Mouse (Mus musculus): ENCODE data around the gene Taok1. TPM values are rescaled to one million over a fixed set of nuclear protein-coding genes. Genes with fewer than 3 reads are reported as not detected.

Gene Taok1
- polyA plus RNA-seq, 1 experiment from 2014 or later = 14.8 TPM

DNA sequence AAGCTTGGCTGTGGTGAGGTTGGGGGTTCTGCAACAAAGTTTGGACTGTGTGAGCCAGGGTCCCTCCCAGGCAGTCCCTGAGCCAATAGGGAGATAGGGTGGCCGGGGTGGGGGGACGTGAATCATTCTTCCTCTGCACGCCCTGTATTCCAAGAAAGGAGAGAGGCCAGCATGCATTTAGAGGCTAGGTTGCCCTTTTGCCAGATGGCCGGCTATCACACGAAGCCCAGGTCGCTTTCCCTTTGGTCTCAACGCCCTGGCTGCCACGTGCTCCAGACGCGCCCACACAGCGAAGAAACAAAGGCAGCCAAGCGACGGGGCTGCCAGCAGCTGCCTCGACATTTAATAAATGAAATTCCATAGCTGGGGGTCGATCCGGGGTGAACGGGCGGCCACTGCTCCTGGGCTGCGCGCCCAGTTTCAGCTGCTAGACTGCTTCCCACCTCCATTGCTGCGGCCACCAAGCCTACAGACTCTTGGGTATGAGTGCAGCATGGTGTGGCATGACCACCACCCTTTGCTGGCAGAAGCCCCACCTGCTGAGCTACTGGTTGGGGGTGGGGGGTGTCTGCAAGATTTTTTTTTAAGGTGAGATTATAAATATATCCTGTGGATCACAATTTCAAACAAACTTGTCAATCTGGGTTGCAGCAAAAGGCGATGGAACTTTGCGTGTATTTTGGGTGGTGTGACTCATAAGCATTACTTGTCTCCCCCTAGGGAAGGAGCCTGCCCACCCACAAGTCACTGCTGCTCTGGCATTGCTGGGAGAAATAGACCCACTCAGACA is 115.9 kb downstream of the Taok1 start:
- H3K4me1 ChIP-seq = peaks cover 90% of the 10 kb centered on the region
- DNase-seq (ENCODE audit: extremely low spot score, low spot score) = peak; percentile 86

DNA sequence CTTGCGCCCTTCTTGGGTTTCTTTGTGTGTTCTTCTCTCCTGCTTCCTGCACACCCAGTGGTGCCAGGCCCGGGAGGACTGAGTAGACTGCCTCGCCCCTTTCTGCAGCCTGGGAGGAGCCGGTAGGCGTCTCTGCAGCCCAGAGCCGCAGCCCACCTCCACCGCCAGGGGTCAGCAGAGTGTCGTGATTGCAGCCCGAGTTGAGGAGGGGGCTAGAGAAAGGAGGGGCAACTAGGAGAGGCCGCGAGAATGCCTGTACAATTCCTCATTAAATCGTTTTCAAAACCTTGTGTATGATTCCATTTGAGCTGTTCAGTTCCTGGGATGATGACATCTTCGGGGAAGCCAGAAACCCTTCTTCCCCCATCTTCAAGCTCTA is 116.5 kb downstream of the Taok1 start:
- Histone ChIP-seq H3K4me3 (peak overlapping the region; percentile 95), H3K27ac (peak overlapping the region; percentile 95), H3K27me3 (ENCODE audit: poor library complexity, severe bottlenecking) (no peaks in the 10 kb centered on the region), H3K36me3 (replicated peaks) (peaks cover 10% of the 10 kb centered on the region; the same call in 1 of the 2 replicates), H3K4me1 (peaks cover 91% of the 10 kb centered on the region), H3K9me3 (no peaks in the 10 kb centered on the region)
- peak; percentile 97 for DNase-seq (ENCODE audit: extremely low spot score, low spot score)
- 1% methylated on average over 13 of the region's 13 CpGs for WGBS

More for the DNA sequence above, 115.9 kb downstream of the Taok1 start:
- Histone ChIP-seq H3K4me3 (peak overlapping the region; percentile 95), H3K27ac (peak overlapping the region; percentile 95), H3K9me3 (no peaks in the 10 kb centered on the region), H3K27me3 (ENCODE audit: poor library complexity, severe bottlenecking) (no peaks in the 10 kb centered on the region), H3K36me3 (replicated peaks) (peaks cover 9% of the 10 kb centered on the region; the same call in 1 of the 2 replicates)
- under 1% methylated on average over 23 of the region's 23 CpGs for WGBS

DNA sequence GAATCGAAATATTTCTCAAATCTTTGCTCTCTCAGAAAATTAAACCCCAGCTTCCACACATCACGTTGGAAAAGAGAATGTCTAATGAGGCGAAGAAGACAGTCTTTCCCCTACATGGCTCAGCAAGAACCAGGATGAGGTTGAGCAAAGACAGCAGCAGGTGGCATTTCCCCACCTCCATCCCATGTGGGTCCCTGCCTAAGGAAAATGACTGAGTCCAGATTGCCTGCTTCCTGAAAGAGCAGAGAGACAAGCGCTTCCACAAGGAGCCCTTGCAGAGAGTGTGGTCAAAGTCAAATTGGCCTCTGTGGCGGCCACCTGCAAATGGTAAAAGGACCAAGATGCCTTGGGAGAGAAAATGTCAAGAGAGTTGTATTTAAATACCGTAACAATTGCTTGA is 117.2 kb downstream of the Taok1 start:
- Histone ChIP-seq H3K27ac (peak overlapping the region; percentile 95; the same call in 1 of the 2 replicates), H3K4me1 (peaks cover 91% of the 10 kb centered on the region), H3K36me3 (replicated peaks) (0 out of 2 replicates have a peak, but pooled peaks cover 4% of the 10 kb centered on the region), H3K4me3 (peak overlapping the region; percentile 95), H3K27me3 (ENCODE audit: poor library complexity, severe bottlenecking) (no peaks in the 10 kb centered on the region), H3K9me3 (no peaks in the 10 kb centered on the region)
- 73% methylated on average over 6 of the region's 6 CpGs for WGBS
- no peak for DNase-seq (ENCODE audit: extremely low spot score, low spot score)

DNA sequence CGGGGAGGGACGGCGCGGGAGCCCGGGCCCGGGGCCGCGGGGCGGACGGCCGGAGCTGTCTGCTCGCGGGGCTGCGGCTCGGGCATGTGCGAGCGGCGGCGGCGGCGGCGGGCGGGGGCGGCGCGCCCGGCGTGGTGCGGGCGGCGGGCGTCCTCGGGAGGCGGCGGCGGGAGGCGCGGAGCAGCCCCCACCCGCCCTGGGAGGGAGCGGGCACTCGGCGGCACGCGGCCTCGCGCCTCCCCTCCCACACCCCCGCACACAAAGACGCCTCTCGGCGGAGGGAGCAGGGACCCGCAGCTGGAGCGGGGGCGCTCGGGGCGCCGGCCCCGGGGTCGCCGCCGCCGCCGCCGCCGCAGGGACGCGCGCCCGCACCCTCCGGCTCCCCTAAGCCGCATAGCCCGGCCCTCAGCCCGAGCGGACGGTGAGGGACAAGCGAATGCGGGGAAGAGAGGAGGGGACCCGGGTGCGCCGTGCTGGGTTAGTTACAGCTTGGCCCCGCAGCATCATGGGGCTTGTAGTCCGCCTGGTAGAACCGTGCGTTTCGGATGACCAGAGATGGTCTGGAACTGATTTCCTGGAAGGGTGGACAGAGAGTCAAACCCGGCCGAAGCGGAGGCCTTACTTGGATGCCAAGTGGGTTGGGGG is 117.9 kb downstream of the Taok1 start, which contains the start of gene Ankrd13b:
Gene Ankrd13b (minus strand): TSS at position 88 of the 645 bp plus-strand sequence.
- DNase-seq (ENCODE audit: extremely low spot score, low spot score) = peak; percentile 84
- Histone ChIP-seq H3K27me3 (ENCODE audit: poor library complexity, severe bottlenecking) (no peaks in the 10 kb centered on the region), H3K27ac (peak within 1 kb of the TSS; percentile 95), H3K4me1 (peaks cover 91% of the 10 kb centered on the region), H3K36me3 (replicated peaks) (0 out of 2 replicates have a peak, but pooled peaks cover 4% of the 10 kb centered on the region), H3K9me3 (no peaks in the 10 kb centered on the region), H3K4me3 (peak within 1 kb of the TSS; percentile 95)
- WGBS = 5% methylated on average over 82 of the region's 87 CpGs

DNA sequence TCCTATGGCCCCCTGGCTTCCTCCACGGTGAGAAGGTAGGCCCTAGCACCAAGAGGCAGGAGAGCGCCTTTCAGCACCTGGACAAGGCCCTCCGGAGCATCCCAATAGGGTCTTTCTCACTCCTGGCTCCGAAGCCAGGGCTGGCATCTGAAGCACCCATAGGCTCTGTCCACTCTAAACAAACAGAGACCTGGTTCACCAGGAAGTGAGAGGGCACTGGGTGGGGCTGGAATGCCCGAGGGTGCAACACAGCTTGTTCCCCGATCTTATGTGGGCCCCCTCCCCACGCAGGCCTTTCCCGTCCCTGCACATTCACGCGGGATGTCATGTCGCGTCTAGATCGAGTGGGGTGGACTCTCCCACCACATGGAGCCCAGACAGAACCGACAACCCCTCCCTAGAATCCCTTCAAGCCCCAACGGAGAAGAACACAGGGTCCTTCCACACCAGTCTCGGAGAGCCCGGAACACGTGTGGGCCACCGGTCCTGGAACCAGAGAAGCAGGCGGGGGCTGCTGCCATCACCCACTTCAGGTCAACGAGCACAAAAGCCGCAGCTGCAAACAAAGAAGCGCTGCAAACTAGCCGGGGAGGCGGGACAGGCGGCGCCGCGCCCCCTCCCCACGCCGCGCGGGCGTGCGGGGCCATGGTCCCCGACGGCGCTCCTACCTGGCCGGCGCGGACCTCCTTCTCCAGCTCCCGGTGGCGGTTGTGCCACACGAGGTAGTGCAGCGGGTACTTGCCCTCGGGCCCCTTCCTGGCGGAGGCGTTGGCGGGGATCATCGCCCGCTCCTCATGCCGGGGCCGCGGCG is 118.6 kb downstream of the Taok1 start:
- H3K27ac ChIP-seq = peak overlapping the region; percentile 95
- peaks cover 84% of the 10 kb centered on the region for H3K4me1 ChIP-seq
- no peak for DNase-seq (ENCODE audit: extremely low spot score, low spot score)
- 2% methylated on average over 55 of the region's 55 CpGs for WGBS
- peak overlapping the region; percentile 95 for H3K4me3 ChIP-seq
- no peaks in the 10 kb centered on the region for H3K9me3 ChIP-seq
- 0 out of 2 replicates have a peak, but pooled peaks cover 4% of the 10 kb centered on the region for H3K36me3 ChIP-seq (replicated peaks)
- H3K27me3 ChIP-seq (ENCODE audit: poor library complexity, severe bottlenecking) = no peaks in the 10 kb centered on the region

DNA sequence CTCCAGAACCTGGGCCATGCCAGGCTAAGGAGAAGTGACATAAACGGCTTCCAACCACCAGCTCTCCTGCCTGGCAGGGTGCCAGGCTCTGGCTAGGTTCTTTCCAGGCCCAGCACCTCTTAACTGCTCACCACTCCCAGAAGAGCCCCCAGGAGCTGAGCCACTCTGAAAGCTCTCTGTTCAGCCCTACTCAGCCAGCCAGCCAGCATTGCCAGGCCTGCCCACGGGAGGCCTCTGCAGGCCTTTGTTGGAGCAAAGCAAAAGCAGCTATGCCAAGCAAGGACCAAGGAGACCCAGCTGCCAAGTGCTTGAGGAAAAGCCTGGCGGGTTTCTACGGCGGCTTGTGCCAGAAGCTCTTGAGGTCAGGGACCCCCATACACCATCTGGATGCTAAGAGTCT is 120.8 kb downstream of the Taok1 start:
- Histone ChIP-seq H3K27ac (peak overlapping the region; percentile 61; the same call in 1 of the 2 replicates), H3K4me3 (peak overlapping the region; percentile 18; the same call in 1 of the 2 replicates)

DNA sequence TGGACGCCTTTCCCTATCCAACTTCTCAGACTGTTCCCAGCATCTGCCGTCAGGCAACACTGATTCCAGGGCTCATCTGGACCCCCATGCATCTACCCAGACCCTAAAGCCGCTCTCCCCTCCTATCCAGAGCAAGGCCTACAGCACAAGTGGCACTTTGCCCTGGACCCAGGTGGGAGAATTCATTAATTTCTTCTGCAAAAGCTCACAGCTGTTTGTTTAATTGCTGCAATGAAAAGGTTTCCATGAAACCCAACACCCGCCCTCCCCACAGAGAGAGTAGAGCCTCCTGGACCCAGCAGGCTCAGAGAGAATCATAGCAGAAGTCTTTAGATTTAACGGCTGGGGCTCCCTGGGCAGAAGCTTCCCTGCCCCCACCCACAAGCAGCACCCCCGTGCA is 122.4 kb downstream of the Taok1 start:
- peaks cover 66% of the 10 kb centered on the region for H3K4me1 ChIP-seq

More for the DNA sequence above, 120.8 kb downstream of the Taok1 start:
- no peaks in the 10 kb centered on the region for H3K9me3 ChIP-seq
- H3K27me3 ChIP-seq (ENCODE audit: poor library complexity, severe bottlenecking) = no peaks in the 10 kb centered on the region
- WGBS = 86% methylated on average over 5 of the region's 5 CpGs
- no peak for DNase-seq (ENCODE audit: extremely low spot score, low spot score)
- peaks cover 81% of the 10 kb centered on the region for H3K4me1 ChIP-seq
- H3K36me3 ChIP-seq (replicated peaks) = peaks cover 6% of the 10 kb centered on the region; the same call in 1 of the 2 replicates

DNA sequence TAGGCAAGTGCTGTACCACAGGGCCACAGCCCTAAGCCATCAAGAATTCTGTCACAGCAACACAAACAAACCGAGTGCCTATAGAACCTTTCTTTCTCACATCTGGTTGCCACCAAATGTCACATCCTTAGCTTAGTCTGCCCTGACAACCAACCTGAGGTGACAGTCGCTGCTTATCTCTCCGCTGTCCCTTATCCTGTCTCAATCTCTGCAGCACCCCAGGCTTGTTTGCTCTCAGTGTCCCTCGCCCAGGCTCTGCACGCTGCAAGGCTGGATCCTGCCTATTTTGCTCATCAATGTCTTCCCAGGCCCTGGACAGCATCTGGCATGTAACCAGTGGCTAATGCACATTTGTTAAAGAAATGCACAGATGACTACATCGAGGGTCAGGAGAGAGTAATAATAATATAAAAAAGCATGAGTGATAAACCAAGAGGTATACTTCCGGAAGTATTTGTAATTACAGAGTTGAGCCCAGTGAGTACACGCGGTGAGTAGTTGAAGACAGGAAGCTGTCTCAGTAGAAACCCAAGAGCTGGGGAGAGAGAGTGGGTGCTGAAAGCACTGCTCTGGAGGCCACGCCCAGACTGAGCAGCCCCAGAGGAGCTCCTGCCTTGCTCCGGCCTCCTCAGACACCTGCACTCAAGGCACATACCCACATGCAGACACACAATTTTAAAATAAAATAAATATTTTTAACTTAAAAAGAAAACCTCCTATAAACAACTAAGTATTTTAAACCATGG is 123.9 kb downstream of the Taok1 start:
- WGBS = 85% methylated on average over 11 of the region's 11 CpGs
- H3K4me1 ChIP-seq = peaks cover 54% of the 10 kb centered on the region

More for the DNA sequence above, 122.4 kb downstream of the Taok1 start:
- WGBS = 54% methylated on average over 6 of the region's 6 CpGs
- H3K4me3 ChIP-seq = 0 out of 2 replicates have a peak overlapping the region, but pooled peaks have one; percentile 6
- peaks cover 11% of the 10 kb centered on the region; the same call in 1 of the 2 replicates for H3K36me3 ChIP-seq (replicated peaks)
- no peaks in the 10 kb centered on the region for H3K27me3 ChIP-seq (ENCODE audit: poor library complexity, severe bottlenecking)
- H3K9me3 ChIP-seq = no peaks in the 10 kb centered on the region
- DNase-seq (ENCODE audit: extremely low spot score, low spot score) = no peak
- H3K27ac ChIP-seq = peak overlapping the region; percentile 69; the same call in 1 of the 2 replicates

DNA sequence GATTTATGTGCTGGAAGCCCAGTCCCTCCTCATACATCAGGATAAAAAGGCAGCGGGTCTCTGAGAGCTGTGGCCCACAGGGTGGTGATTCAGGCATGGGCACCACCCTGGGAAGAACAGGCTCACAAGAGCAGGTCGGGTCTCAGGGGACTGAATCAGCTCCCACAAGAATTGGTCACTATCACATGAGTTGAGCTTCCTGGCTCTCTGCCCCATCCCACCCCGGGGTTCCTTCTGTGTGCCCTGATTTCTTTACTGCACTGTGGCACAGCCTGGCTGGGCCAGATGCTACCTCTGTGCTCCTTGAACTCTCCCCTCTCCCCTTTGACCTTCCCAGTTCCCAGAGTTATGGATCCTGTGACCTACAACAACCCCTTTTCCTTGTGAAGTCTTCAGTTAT is 124.6 kb downstream of the Taok1 start:
- H3K9me3 ChIP-seq = no peaks in the 10 kb centered on the region
- peaks cover 11% of the 10 kb centered on the region; the same call in 1 of the 2 replicates for H3K36me3 ChIP-seq (replicated peaks)
- no peak overlapping the region for H3K27ac ChIP-seq
- H3K27me3 ChIP-seq (ENCODE audit: poor library complexity, severe bottlenecking) = no peaks in the 10 kb centered on the region
- DNase-seq (ENCODE audit: extremely low spot score, low spot score) = no peak
- no peak overlapping the region for H3K4me3 ChIP-seq
- WGBS = 81% methylated on average over 3 of the region's 3 CpGs
- peaks cover 47% of the 10 kb centered on the region for H3K4me1 ChIP-seq

More for the DNA sequence above, 123.9 kb downstream of the Taok1 start:
- Histone ChIP-seq H3K9me3 (no peaks in the 10 kb centered on the region), H3K4me3 (no peak overlapping the region), H3K27ac (no peak overlapping the region), H3K27me3 (ENCODE audit: poor library complexity, severe bottlenecking) (no peaks in the 10 kb centered on the region), H3K36me3 (replicated peaks) (peaks cover 11% of the 10 kb centered on the region; the same call in 1 of the 2 replicates)
- DNase-seq (ENCODE audit: extremely low spot score, low spot score) = no peak

Measured in forebrain, embryonic 10.5 days (tissue).